Mouse (Mus musculus): ENCODE data around the gene Cd109. TPM values are rescaled to one million over a fixed set of nuclear protein-coding genes. Genes with fewer than 3 reads are reported as not detected.

Gene Cd109
- total and polyA plus RNA-seq, 3 experiments, result not detected

DNA sequence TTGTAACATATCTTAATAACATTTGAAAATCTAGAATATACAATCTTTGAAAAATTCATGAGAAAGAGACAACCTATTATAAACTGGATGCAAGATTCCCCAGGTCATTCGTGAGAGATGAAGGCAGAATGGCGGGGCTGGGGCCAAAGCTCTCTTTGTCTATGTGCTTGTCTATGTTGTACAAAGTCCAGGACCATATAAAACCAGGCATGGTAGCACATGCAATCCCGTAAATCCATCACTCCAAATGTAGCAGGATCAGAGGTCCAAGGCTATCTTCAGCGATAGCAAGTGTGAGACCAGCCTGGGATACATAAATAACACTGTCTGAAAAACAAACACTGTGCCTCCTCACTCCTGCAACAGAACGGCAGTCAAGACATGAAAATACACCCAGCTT lies 15.4 kb upstream of the Cd109 start:
- Histone ChIP-seq H3K79me2 (ENCODE audit: control insufficient read depth, insufficient read depth, low read length, poor library complexity) (no peaks in the 10 kb centered on the region), H3K9me3 (replicated peaks; ENCODE audit: insufficient read depth, low read length) (no peaks in the 10 kb centered on the region), H3K27me3 (ENCODE audit: control insufficient read depth in 1 of 2, insufficient read depth in 2 of 2, low read length in 2 of 2) (peaks cover 7 to 10% of the 10 kb centered on the region in 2 experiments), H3K36me3 (ENCODE audit: control insufficient read depth in 1 of 2, insufficient read depth in 2 of 2, low read length in 2 of 2) (peaks cover 0 to 11% of the 10 kb centered on the region in 2 experiments; a peak in 2 of 4 replicates), H3K4me3 (ENCODE audit: control insufficient read depth in 1 of 2, insufficient read depth in 1 of 2, low read depth in 2 of 2, low read length in 2 of 2) (no peak overlapping the region), H3K9ac (ENCODE audit: control insufficient read depth, low read depth, low read length, poor library complexity, severe bottlenecking) (no peak overlapping the region), H3K27ac (ENCODE audit: control insufficient read depth, low read depth, low read length) (no peak overlapping the region), H3K4me1 (ENCODE audit: control insufficient read depth in 1 of 2, insufficient read depth in 2 of 2, low read length in 2 of 2) (peaks cover 5 to 7% of the 10 kb centered on the region in 2 experiments)
- TF ChIP-seq USF1 (IDR thresholded peaks at IDR 0.05; ENCODE audit: low read depth, low read length) (no peak), CHD1 (IDR thresholded peaks at IDR 0.05; ENCODE audit: low read depth, low read length) (no peak), POLR2AphosphoS2 (IDR thresholded peaks at IDR 0.05; ENCODE audit: low read length) (no peak), NRF1 (IDR thresholded peaks at IDR 0.05; ENCODE audit: insufficient read depth, low read depth, low read length, poor library complexity, severe bottlenecking) (no peak), MYB (IDR thresholded peaks at IDR 0.05; ENCODE audit: low read depth, low read length) (no peak), MEF2A (IDR thresholded peaks at IDR 0.05; ENCODE audit: extremely low read depth, insufficient replicate concordance, low read depth, low read length, poor library complexity, severe bottlenecking) (no peak), MAZ (IDR thresholded peaks at IDR 0.05; ENCODE audit: low read depth, low read length) (no peak), MXI1 (IDR thresholded peaks at IDR 0.05; ENCODE audit: low read depth, low read length) (no peak), NELFE (IDR thresholded peaks at IDR 0.05; ENCODE audit: low read depth, low read length) (no peak), POLR2A (IDR thresholded peaks at IDR 0.05; ENCODE audit: control insufficient read depth in 1 of 2, insufficient read depth in 1 of 2, low read depth in 1 of 2, low read length in 2 of 2, poor library complexity in 1 of 2) (no peak), RCOR1 (IDR thresholded peaks at IDR 0.05; ENCODE audit: low read depth, low read length) (no peak), MAX (IDR thresholded peaks at IDR 0.05; ENCODE audit: low read length) (no peak), POLR2AphosphoS5 (IDR thresholded peaks at IDR 0.05; ENCODE audit: borderline replicate concordance, low read depth, low read length) (no peak), ZC3H11A (IDR thresholded peaks at IDR 0.05; ENCODE audit: low read depth, low read length) (no peak), SMC3 (IDR thresholded peaks at IDR 0.05; ENCODE audit: low read depth, low read length) (no peak)
- no peak for DNase-seq (ENCODE audit: low read depth, low spot score)

DNA sequence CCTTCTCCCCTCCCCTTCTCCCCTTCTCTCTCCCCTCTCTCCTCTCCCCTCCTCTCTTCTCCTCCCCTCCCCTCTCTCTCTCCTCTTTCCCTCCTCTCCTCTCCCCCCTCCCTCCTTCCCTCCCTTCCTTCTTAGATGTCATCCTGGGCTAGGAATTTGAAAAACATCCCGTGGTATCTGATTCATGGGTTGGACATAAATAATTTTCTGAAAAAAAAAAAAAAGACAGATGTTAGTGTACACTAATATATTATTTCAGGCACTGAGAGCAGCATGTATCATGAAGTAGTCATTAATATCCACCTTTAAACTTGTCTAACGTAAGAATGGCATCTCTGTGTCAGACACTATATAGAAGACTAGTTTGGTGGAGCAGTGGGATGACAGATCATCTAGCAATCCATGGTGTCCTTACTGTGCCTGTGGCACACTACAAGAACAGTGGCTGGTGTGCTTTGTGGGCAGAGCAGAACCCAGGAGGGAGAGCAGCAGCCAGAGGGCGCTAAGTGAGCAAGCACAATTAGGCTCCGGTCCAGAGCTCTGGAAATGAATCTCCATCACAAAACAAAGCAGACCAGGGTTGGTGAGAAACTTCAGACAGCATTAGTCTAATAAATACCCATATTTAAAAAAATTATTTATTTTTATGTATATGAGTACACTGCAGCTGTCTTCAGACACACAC lies 14.2 kb upstream of the Cd109 start:
- Histone ChIP-seq H3K27me3 (ENCODE audit: control insufficient read depth in 1 of 2, insufficient read depth in 2 of 2, low read length in 2 of 2) (peaks cover 9 to 10% of the 10 kb centered on the region in 2 experiments), H3K79me2 (ENCODE audit: control insufficient read depth, insufficient read depth, low read length, poor library complexity) (no peaks in the 10 kb centered on the region), H3K27ac (ENCODE audit: control insufficient read depth, low read depth, low read length) (no peak overlapping the region), H3K4me3 (ENCODE audit: control insufficient read depth in 1 of 2, insufficient read depth in 1 of 2, low read depth in 2 of 2, low read length in 2 of 2) (no peak overlapping the region), H3K9me3 (replicated peaks; ENCODE audit: insufficient read depth, low read length) (no peaks in the 10 kb centered on the region), H3K36me3 (ENCODE audit: control insufficient read depth in 1 of 2, insufficient read depth in 2 of 2, low read length in 2 of 2) (no peaks in the 10 kb centered on the region), H3K4me1 (ENCODE audit: control insufficient read depth in 1 of 2, insufficient read depth in 2 of 2, low read length in 2 of 2) (no peaks in the 10 kb centered on the region), H3K9ac (ENCODE audit: control insufficient read depth, low read depth, low read length, poor library complexity, severe bottlenecking) (no peak overlapping the region)
- TF ChIP-seq ZC3H11A (IDR thresholded peaks at IDR 0.05; ENCODE audit: low read depth, low read length), result no peak
- no peak for TF ChIP-seq ETS1 (IDR thresholded peaks at IDR 0.05; ENCODE audit: low read depth, low read length)
- TF ChIP-seq SIN3A (IDR thresholded peaks at IDR 0.05; ENCODE audit: low read length), result no peak
- TF ChIP-seq MYB (IDR thresholded peaks at IDR 0.05; ENCODE audit: low read depth, low read length), result no peak
- no peak for TF ChIP-seq POLR2AphosphoS2 (IDR thresholded peaks at IDR 0.05; ENCODE audit: low read length)
- TF ChIP-seq GATA1 (IDR thresholded peaks at IDR 0.05; ENCODE audit: low read depth, low read length), result no peak
- TF ChIP-seq CTCF (IDR thresholded peaks at IDR 0.05 in 2 of 3, conservative IDR thresholded peaks at IDR 0.05 in 1 of 3; ENCODE audit: control insufficient read depth in 1 of 3, insufficient read depth in 1 of 3, low read depth in 2 of 3, low read length in 3 of 3, poor library complexity in 1 of 3, severe bottlenecking in 1 of 3), result peak; percentile 15 to 69 (median 50); a peak in 5 of 6 replicates
- no peak for TF ChIP-seq POLR2AphosphoS5 (IDR thresholded peaks at IDR 0.05; ENCODE audit: borderline replicate concordance, low read depth, low read length)
- DNase-seq (ENCODE audit: low read depth, low spot score), result peak; percentile 19
